Mouse (Mus musculus): Measurements from ENCODE around the gene Smim4.

Smim4 gene

DNA sequence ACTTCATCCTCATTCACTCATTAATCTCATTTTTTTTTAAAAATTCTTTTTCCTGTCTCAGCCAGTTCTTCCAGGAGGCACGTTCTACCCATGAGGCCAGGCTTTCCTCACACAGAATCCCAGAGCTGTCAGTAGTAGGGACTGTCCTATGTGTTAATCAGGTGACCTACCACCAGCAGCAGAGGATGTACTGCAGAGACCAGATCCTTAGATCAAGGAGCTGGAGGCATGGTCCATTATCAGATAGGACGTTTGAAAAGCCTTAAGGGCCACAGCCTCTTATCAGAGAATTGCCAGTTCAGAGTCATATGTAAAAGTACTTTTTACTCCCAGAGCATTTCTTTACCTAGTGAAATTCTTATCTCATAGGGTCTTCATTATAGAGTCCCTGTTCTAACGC, 14.7 kb downstream of the Smim4 start:
- DNase-seq (ENCODE audit: low spot score) = no peak

DNA sequence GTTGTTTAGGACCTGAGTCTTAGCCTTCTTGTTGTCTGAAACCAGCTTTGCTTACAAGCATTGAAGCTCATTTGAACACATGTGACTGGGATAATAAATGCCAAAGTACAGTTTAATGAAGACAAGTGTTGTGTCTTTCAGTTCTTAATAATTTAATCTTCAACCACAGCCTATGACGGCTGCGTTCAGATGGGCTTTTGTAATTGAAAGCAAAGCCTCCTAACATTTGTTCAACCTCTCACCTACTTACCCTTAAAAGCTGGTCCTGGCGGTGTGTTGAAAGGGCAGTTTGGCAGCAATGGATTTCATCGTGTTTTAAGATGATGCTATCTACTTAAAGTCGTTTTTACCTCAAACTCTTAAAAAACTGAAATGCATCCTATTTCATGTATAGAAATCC, 16.6 kb downstream of the Smim4 start:
- no peak for DNase-seq (ENCODE audit: low spot score)

DNA sequence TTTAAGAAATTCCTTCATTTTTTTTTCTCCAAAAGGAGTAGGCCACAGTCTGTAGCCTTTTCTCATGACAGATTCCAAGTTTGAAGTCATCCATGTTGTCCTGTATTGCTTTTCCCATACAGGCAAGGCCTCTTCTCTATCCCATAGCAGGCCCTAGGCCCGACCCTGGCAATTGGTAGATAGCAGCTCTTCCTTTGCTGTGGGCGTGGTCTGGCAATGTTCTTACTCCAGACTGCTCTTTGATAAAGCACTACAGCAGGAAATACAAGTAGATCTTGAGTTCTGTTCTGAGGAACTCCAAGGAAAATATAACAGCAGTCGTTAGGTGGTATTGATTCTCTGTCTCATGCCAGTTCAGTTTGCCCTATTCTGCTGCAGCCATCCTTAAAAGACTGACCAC, 18.1 kb downstream of the Smim4 start:
- DNase-seq (ENCODE audit: low spot score) = no peak

DNA sequence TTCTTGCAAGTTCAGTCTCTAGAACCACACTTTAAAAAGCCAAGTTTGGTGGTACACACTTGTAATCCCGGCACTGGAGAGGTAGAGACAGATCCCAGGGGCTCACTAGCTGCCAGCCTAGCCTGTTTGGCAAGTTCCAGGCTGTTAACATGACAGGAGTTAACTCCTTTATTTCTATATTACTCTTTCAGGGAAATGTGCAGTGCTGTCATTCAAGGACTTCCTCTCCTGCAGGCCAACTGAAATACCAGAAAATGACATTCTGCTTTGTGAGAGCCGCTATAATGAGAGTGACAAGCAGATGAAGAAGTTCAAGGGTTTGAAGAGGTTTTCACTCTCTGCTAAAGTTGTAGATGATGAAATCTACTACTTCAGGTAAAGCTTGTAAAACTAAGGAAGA, 23.6 kb downstream of the Smim4 start:
- no peak for DNase-seq (ENCODE audit: low spot score)

DNA sequence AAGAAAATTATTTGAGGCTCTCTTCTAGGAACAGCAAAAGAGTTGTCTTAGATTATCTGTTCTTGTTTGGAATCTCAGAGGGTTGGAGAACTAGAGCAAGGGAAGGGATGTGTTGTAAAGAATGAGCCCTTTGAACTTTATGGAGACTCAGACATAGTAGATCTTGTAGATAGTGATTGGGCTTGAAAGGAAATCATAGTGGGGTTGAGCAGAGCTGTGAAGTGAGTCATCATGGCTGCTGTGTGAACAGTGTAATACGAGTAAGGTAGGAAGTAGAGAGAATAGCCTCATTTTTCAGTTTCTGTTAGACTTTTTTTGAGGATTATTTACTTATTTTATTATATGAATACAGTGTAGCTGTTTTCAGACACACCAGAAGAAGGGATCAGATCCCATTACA, 38.8 kb downstream of the Smim4 start:
- DNase-seq (ENCODE audit: low spot score) = no peak

DNA sequence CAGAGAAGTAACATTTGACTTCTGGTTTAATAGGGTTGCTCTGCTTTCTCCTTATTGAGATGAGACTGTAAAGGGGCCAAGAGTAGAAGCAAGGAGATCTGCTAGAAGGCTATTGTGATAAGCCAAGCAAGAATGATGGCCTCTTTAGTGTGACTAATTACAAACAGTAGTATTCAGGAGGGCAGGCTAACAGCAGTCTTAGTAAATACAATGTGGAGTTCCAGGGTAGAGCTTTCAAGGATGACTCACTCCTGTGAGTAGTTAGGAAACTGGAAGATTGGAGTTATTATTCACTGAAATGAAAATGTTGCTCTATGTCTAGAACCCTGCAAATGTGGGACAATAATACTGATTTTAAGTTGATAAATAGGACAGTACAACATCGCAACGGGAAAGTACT, 40.2 kb downstream of the Smim4 start:
- no peak for DNase-seq (ENCODE audit: low spot score)

DNA sequence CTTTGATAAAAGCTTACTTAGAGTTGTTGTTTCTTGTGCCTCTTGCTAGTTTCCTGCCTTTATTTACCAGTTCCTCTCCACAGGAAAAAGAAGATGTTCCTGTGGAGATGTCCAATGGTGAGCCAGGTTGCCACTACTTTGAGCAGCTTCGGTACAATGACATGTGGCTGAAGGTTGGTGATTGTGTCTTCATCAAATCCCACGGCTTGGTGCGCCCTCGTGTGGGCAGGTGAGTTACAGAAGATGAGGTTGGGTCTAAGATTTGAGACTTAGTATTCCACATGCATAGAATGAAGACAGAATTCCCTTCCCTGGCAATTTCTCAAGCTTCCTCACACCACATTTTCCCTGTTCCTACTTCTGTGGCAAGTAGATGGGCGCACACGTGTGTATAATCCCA, 41.3 kb downstream of the Smim4 start:
- DNase-seq (ENCODE audit: low spot score) = no peak

DNA sequence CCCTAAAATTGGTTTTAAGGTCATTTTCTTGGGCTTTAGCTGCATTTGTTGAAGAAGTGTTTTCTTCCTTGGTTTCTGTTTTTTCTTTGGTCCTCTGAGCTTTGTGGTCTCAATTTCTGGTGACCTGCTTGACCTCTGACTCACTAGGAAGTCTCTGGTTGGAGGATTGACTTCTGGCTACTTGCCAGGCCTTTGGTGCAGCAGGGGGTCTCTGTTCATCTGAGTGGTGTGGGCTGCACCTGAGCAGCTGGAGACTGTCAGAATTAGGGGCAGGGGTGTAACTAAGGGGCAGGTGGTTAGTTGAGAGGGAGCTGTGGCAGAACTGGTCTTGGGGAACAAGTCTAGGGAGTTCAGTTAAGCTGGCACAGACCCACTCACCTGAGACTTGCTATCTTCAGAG, 47.6 kb downstream of the Smim4 start:
- no peak for DNase-seq (ENCODE audit: low spot score)

DNA sequence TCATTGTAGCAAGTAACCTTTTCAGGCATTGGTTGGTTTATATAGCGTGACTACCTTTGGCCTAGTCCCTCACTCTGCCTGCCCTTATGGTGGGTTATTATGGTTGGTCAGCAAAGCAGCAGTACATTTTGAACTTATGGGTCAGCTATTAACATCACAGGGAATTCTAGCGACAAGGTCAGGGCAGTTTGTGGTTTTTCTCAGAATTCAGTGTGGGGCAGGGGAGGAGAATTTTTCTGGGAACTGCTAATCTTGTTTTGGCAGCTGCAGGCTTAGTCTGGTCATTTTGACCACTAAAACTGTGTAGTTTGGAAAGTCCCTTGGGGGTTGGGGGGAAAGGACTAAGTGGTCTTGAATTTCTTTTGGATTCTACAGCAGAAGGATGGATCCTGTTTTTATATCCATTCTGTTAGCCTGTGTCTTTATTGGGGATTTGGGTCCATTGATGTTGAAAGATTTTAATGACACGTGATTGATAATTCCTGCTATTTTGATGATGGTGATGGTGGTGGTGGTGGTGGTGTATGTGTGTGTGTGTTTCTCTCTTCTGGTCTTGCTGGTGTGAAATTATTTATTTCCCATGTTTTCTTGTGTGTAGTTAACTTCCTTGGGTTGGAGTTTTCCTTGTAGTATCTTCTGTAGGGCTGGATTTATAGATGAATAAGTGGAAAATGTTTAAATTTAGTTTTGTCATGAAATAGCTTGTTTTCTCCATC, 49.3 kb downstream of the Smim4 start:
- DNase-seq (ENCODE audit: low spot score) = no peak

DNA sequence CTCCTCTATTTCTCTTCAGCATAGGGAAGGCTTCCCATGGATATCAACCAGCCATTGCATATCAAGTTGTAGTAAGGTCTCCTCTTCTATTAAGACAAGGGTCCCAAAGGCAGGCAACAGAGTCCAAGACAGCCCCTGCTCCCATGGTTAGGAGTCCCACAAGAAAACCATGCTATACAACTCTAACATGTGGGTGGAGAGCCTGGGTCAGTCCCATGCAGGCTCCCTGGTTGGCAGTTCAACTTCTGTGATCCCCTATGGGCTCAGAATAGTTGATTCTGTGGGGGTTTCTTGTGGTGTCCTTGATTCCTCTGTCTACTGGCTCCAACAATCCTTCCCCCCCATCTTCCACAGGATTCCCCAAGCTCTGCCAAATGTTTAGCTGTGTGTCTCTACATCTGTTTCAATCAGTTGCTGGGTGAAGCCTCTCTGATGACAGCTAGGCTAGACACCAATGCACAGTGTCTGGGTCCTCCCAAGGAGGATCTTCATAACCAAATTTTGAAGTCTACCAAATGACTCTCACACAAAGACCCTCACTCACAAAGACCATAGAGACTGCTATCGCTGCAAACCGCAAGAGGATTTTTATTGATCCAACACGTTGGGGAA, 50.1 kb downstream of the Smim4 start:
- DNase-seq (ENCODE audit: low spot score) = no peak

DNA sequence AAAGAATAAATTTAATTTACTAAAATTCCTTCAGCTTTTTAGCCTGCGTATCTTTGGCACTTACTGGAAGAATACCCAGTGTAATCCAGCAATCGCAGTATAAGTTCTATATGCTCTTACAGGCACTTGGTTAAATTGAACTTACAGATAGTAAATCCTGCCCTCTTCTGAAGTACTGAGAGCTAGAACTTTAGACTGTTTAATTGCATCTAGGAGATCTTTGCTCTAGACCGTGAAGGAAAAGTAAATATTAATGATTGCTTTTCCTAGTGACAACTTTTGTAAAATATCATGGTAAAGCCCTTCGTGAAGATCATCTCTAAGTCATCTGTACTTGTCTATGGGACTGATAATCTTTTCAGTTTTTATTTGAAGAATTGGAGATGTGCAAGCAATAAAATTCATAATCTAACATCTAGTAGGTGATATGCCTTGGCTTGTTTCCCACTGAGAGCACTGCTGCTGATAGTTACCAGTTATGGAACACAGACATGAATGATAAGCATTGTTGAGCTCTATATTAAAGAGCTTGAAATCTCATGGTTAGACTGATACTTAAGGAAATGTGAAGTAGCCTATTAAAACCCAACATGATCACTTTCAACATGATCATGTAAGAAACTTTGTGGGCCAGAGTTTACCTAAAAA, 59.5 kb downstream of the Smim4 start:
- DNase-seq (ENCODE audit: low spot score) = no peak

DNA sequence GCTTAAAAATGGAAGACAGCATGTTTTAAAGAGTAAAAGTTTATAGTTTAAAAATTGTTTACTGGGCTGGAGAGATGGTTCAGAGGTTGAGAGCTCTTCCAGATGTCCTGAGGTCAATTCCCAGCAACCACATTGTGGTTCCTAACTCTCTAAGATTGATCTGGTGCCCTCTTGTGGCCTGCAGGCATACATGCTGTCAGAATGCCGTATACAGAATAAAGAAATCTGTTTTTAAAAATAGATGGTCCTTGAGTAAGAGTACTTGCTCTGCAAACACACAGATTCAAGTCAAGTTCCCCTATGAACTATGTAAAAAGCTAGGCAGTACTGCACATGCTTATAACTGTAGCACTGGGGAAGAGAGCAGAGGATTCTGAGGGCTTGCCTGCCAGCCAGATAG, 66.5 kb downstream of the Smim4 start:
- DNase-seq (ENCODE audit: low spot score) = no peak

DNA sequence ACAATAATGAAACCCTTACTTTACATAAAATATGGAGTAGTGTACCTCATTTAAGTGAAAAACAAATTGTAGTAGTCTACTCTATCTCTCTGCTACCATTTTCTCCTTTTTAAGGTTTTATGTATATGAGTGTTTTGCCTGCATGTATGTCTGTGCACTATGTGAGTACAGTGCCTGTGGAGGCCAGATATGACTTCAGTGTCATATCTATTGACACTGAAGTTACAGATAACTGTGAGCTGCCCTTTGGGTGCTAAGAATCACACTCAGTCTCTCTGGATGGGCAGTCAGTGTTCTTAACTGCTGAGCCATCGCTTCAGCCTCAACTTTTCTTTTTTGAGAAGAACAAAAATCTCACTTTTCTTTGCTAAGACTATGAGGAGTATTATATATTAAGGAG, 82.9 kb downstream of the Smim4 start:
- DNase-seq (ENCODE audit: low spot score) = no peak

DNA sequence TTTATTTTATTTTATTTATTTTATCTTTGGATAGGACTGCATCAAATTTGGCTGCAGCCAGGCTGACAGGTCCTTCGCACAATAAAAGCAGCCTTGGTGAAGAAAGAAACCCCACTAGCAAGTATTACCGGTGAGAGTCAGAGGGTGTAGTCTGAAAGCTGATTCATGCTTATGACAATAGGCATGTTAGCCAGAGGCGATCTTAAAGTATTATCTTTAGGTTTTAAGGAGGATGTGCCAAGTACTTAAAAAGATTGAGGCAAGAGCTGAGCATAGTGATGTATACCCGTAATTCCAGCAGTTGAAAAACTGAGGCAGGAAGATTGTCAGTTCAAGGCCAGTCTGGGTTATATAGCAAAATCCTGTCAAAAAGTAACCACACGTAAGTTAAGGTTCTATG, 83.5 kb downstream of the Smim4 start:
- DNase-seq (ENCODE audit: low spot score) = no peak
